Mouse (Mus musculus): ENCODE measurements around the gene A730061H03Rik. TPM values are rescaled to one million over a fixed set of nuclear protein-coding genes. Genes with fewer than 3 reads are reported as not detected.

A730061H03Rik gene
- total RNA-seq, 4 experiments from 2014 or later: 0.70 to 1.2 (median 0.81) TPM; not detected in 1

- DNase-seq: no peak
These were observed 8.9 kb downstream of the A730061H03Rik start for GRCm38 (mm10) chr14:55551347-55551746.

- no peak for DNase-seq
These were observed 10.0 kb downstream of the A730061H03Rik start for GRCm38 (mm10) chr14:55550191-55550590.

- no peak for DNase-seq
These were observed 15.9 kb downstream of the A730061H03Rik start for GRCm38 (mm10) chr14:55544334-55544733.

- no peak for DNase-seq
These were observed 17.9 kb downstream of the A730061H03Rik start for GRCm38 (mm10) chr14:55542268-55542667.

GRCm38 (mm10) chr14:55540787-55541321, 19.4 kb downstream of the A730061H03Rik start:
- DNase-seq: peak; percentile 71

- peak; percentile 93 for DNase-seq
These were observed 20.0 kb downstream of the A730061H03Rik start, which contains the start of gene Pck2 for GRCm38 (mm10) chr14:55540067-55540786. Gene Pck2, plus strand, starts transcription at chr14:55540266.

- no peak for DNase-seq
These were observed 24.0 kb downstream of the A730061H03Rik start for GRCm38 (mm10) chr14:55536116-55536745.

- DNase-seq: no peak
These were observed 32.3 kb downstream of the A730061H03Rik start for GRCm38 (mm10) chr14:55527940-55528339.

GRCm38 (mm10) chr14:55526674-55527073, 33.5 kb downstream of the A730061H03Rik start:
- no peak for DNase-seq

GRCm38 (mm10) chr14:55524785-55525184, 35.4 kb downstream of the A730061H03Rik start, which contains the start of gene Nrl:
Gene Nrl, minus strand, starts transcription at chr14:55524981.
- DNase-seq: no peak

- no peak for DNase-seq
These were observed 36.1 kb downstream of the A730061H03Rik start for GRCm38 (mm10) chr14:55524062-55524461.

- no peak for DNase-seq
These were observed 39.5 kb downstream of the A730061H03Rik start for GRCm38 (mm10) chr14:55520451-55521361.

GRCm38 (mm10) chr14:55519604-55520003, 40.6 kb downstream of the A730061H03Rik start:
- no peak for DNase-seq

GRCm38 (mm10) chr14:55518897-55519296, 41.3 kb downstream of the A730061H03Rik start:
- no peak for DNase-seq

- DNase-seq: no peak
These were observed 44.4 kb downstream of the A730061H03Rik start for GRCm38 (mm10) chr14:55515846-55516245.

GRCm38 (mm10) chr14:55513927-55514326, 46.3 kb downstream of the A730061H03Rik start:
- no peak for DNase-seq

GRCm38 (mm10) chr14:55511037-55511436, 49.2 kb downstream of the A730061H03Rik start:
- no peak for DNase-seq

- no peak for DNase-seq
These were observed 50.0 kb downstream of the A730061H03Rik start, which contains the start of gene Cpne6 for GRCm38 (mm10) chr14:55510125-55510731. Gene Cpne6, plus strand, starts transcription at chr14:55510445.

Measured in adrenal gland, adult 8-10 months (tissue).